Mouse (Mus musculus) gastrocnemius, postnatal 10 days (tissue): ENCODE data around the gene Yod1. TPM values are rescaled to one million over a fixed set of nuclear protein-coding genes. Genes with fewer than 3 reads are reported as not detected.

Experiments used
- DNase-seq: peaks from one replicate; pipeline ENCODE4 v3.0.0; 2021; ENCODE audit warnings: mixed read lengths
- total RNA-seq, 2 experiments: library from RNA; stranded (reverse); gene quantifications; 2 replicates each; pipeline ENCODE4 v1.2.3; 2021

Gene Yod1
- total RNA-seq, 2 experiments from 2014 or later: 3.8 to 4.5 TPM

- no peak for DNase-seq
Measured at GRCm38 (mm10) chr1:130769925-130770324, 52.8 kb downstream of the Yod1 start.

- no peak for DNase-seq
Measured at GRCm38 (mm10) chr1:130770487-130770886, 53.4 kb downstream of the Yod1 start.

DNA sequence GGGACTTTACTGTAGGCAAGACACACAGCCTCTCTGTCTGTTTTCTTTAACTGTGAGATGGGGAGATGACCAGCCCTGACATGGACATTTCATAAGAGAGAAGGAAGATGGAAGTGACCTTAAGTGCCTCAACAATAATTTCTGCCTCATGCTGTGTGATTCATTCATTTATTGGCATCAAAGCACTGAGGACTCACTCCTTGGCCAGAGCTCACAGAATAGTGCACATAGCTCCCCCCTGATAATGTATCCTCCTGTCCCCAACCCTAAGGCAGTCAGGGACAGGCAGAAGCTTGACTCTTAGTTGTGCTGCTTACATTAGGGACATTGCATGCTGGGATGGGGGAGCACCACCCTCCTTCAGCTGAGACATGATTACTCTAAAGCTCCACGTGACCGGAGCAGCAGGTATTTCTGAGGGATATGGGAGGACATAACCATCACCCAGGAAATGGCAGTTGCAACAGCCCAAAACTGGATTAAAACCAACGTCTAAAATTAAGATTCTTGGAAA lies 53.9 kb downstream of the Yod1 start:
- no peak for DNase-seq

Other genes starting within 250 kb of the Yod1 start
- not detected for gene Zp3r, start 87.7 kb upstream of the Yod1 start, total RNA-seq
- gene C4bp, start 55.7 kb upstream of the Yod1 start, total RNA-seq: under 1 TPM in 1 of 2 experiments, not detected in 1; 0.11 TPM
- not detected for gene Gm29427, start 1.5 kb upstream of the Yod1 start, total RNA-seq
- gene Pfkfb2, start 11.9 kb downstream of the Yod1 start, total RNA-seq: 10 to 100 TPM in 1 of 2 experiments, 1 to 10 TPM in 1; 9.2 to 13.9 TPM
- under 1 TPM; 0.68 to 0.88 TPM for gene AA986860, start 14.6 kb downstream of the Yod1 start, total RNA-seq
- not detected for gene Fcamr, start 83.6 kb downstream of the Yod1 start, total RNA-seq
- not detected for gene Pigr, start 109.4 kb downstream of the Yod1 start, total RNA-seq
- under 1 TPM in 1 of 2 experiments, not detected in 1; 0.38 TPM for gene Fcmr, start 148.3 kb downstream of the Yod1 start, total RNA-seq
- gene Il24, start 170.1 kb downstream of the Yod1 start, total RNA-seq: not detected
- not detected for gene Il20, start 194.1 kb downstream of the Yod1 start, total RNA-seq
- under 1 TPM in 1 of 2 experiments, not detected in 1; 0.28 TPM for gene Il19, start 222.8 kb downstream of the Yod1 start, total RNA-seq